Mouse (Mus musculus): ENCODE measurements around the gene Cdkn2aip.

GRCm38 (mm10) chr8:47760186-47760585 is 46.5 kb upstream of the Cdkn2aip start:
- no peak for TF ChIP-seq CTCF (IDR thresholded peaks at IDR 0.05; ENCODE audit: control insufficient read depth, insufficient read depth, insufficient replicate concordance, low read depth, low read length)
- TF ChIP-seq POLR2A (IDR thresholded peaks at IDR 0.05; ENCODE audit: control insufficient read depth, low read depth, low read length), result no peak
